Mouse (Mus musculus) layer of hippocampus, postnatal 36 days (tissue): Measurements from ENCODE around the gene Prkag2. TPM values are rescaled to one million over a fixed set of nuclear protein-coding genes. Genes with fewer than 3 reads are reported as not detected.
"Not testable (repeated sequence)": the region's sequence is repeated elsewhere in the genome, so short reads cannot be mapped to it uniquely, and the experiment has no call there.

Experiments used
- DNase-seq, 2 experiments: peaks; one replicate each; pipeline ENCODE4 v3.0.0; 2022
- total RNA-seq, 2 experiments: library from RNA; stranded (reverse); gene quantifications; 2 replicates each; pipeline ENCODE4 v1.2.3; 2021

The Prkag2 gene
- total RNA-seq, 2 experiments from 2014 or later = 180 to 182 TPM

DNA sequence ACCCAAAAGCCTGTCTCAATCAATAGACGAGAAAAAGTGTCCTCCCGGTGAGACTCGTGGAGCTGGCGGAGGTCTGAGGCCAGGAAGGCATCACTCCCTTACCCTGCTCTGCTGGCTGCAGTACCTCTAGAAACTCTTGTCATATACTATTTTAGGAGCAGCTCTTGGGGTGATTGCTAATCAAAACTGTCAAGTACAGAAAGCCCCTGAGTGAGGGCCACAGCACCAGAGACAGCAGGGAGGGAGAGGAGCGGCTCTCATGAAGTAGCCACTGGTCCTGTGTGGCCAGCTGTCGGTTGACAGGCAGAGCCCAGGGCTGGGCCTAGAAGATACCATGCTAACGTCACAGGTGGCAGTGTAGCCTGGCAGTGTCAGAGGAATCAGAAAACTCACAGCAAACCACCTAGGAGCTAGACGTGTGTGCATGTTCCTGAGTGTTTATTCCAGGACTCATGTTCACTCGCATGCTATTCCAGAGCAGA is 239.0 kb downstream of the Prkag2 start:
- DNase-seq = no peak

DNA sequence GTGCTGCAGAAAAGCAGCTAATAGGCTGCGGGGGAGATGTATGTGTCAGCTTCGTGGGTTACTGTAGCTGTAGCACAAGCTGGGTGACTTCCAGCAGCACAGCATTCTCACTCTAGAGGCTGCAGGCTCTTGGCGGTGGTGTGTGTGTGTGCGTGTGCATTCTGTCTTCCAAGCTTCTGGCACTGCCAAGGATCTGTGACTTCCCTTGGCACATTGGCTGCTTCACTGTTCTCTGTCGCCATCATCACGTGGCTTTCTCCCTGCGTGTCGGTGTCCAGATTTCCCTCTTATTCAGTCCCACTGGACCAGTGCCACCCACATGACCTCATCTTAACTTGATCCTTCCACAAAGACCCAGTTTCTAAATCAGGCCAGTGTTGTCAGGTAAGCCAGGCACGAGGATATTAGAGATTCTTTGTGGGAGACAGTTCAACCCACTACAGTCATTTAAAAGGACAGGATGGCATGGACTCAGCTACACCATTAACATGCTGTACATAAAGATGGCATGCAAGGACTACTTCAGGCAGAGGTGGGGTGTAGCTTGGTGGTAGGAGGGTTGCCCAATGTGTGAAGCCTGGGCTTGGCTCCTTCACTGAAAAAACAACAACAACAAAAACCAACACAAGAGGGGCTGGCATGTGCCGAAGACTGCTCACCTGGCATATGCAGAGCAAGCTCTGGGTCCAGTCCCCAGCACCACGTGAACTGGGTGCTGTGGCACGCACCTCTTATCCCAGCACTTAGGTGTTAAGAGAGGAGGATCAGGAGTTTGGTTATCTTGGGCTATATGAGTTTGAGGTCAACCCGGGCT is 239.6 kb downstream of the Prkag2 start:
- DNase-seq = peak; percentile 65 to 67

DNA sequence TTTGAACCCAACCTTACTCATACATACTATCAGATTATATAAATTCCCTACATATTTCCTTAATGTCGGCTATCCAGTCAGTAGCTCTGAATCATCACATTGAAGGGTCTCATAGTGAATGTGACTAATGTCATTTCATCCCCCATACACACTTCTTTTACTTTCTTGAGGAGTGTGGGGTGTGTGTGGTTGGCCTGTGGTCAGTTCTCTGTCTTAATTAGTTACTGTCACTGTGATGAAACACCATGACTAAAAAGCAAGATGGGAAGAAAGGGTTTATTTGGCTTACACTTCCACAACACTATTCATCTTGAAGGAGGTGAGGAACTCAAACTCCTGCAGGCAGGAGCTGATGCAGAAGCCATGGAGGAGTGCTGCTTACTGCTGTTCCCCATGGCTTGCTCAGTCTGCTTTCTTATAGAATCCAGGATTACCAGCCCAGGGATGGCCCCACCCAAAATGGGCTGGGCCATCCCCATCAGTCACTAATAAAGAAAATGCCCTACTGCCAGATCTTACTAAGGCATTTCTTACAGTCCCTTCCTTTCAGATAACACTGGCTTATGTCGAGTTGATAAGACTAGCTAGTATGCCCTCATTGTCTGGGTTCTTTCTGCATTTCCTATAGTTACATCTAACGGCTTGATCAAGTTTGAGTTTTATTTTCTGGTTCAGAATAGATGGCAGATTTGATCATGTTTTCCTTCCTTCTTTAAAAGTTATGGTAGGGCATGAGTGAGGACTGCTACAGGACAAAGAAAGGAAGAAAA is 240.5 kb downstream of the Prkag2 start:
- no peak for DNase-seq

DNA sequence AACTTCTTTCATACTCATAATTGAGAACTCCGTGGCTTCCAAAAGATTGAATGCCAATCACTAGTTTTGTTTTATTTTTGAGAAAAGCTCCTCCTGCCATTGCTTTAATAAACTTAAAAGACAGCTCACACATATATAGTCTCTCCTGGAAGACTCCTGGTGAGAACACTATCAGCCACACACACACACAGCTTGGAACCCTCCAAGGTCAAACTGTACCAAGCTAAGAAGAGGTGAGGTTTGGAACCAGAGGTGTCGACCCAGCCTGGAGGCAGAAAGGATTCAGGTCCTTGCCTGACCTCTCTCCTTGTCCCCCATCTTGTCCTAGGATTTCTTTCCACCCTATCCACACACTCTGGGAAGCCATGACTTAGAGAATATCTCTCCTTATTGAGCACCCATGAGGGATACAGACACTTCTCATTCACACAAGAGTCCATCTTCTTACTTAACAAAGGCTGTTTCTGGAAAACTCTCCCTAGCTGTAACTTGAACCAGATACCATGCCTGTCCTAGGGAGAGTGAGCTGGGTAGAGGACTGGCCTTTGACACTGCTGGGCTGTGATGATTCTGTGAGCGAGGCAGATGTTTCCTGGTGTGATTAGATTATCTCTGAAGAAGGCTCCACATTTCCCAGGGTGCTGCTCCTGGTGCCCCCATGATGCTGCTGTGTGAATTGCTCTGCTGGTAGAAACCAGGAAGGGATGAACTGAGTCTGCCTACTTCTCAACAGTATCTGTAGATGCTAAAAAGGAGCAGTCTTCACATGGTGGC is 245.4 kb downstream of the Prkag2 start:
- no peak for DNase-seq

DNA sequence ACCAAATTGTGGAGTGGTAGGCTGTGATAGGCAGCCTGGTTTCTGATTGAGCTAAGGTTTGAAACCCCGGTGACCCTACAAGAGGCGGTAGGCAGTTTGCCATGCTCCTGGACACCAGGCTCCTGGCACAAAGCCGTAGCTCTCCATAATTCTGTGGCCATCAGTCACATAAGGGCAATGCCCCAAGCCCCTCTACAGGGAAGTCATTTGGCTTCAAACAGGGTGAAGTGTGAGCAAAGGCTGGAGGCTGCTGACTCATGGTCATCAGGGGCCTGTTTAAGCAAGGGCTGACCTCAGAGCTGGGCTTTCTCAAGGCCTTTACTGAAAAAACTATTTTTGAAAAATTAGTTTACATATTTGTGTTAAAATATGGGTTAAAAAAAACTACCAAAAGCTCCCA is 246.2 kb downstream of the Prkag2 start:
- no peak for DNase-seq

DNA sequence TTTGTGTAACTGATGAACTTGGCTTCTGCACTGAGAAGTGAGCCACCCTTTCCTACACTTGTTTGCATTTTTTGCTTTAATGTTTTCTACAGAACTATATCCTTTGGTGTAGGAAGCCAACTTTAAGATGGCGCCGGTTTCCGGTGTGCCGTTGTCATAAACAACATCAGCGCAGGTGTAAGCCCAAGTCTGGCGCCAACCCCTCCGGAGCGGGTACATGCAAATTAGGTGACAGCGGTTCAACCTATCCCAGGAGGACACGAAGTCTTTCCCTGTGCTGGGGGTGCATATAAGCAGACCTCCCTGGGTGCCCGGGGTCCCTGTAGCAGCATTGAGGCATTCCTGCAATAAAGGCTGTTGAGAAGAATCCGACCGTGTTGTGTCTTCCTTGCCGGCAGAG is 252.2 kb downstream of the Prkag2 start:
- DNase-seq = not testable (repeated sequence)

DNA sequence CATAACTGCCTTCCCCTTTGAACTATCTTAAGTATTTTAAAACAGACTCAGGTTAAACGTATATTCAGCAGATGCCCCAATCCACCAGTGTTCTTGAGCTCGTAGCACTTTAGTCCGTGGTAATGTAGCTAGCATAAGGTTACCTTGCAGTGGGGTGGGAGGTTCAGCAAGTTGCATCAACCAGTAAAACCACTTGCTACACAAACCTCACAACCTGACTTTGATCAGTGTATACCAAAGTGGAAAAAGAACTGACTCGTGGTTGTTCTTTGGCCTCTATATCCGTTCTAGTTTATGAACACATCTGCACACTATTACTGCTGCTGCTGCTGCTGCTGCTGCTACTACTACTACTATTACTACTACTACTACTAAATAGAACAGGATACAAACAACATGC is 256.6 kb downstream of the Prkag2 start:
- no peak for DNase-seq

DNA sequence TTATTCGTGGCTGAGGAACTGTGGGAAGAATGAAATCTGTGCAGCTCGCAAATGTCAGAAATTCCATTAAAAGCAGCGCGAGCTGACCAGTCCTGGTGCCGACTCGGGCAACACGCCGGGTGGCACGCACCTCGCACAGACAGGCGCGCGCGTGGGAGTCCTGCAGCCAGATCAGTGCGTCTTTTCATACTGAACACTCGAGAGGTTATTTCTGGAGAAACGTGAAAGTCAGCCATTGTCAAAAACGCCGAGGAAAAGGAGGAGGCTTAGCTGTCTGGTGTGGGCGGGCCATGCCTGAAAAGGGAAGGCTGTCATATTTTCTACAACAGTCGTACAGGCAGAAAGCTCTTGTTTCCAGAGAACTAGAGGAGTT is 257.4 kb downstream of the Prkag2 start:
- no peak for DNase-seq

DNA sequence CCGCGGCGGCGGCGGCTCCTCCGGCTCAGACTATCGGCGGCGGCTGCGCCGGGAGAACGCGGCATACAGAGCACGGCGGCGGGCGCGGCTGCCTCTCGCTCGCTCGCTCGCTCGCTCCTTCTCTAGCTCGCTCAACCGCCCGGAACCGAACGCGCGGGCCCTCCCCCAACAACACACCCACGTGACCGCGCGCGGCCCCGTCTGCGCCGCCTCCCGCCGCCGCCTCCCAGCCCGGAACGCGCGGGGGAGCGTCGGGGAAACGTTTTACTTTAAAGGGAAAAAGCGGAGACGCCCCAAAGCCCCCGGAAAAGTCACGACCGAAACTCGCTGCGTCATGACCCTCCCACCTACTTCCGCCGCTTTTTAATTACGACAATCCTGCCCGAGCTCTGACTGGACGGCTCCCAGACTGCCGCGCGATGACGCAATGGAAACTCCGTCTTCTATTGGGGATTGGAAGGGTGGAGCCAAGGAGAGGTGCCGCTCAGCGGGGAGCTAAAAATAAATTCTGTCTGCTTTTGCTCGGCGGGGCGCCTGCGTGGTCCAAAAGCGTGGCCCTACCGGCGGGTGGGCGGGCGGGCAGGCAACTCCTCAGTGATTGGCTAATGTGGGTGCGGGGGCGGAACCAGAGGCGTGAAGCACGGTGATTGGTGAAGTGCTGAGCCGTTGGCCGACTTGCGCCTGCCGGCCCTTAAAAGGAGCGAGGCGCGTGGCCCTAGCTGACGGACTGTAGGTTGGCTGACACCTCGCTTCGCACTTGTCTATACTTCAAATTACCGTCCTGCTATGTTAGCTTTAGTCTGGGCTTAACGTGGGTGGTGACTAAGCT is 258.0 kb downstream of the Prkag2 start, which contains the start of gene Rheb:
Rheb (minus strand) TSS at position 351 of the 829 bp plus-strand sequence.
- DNase-seq = peak; percentile 99

DNA sequence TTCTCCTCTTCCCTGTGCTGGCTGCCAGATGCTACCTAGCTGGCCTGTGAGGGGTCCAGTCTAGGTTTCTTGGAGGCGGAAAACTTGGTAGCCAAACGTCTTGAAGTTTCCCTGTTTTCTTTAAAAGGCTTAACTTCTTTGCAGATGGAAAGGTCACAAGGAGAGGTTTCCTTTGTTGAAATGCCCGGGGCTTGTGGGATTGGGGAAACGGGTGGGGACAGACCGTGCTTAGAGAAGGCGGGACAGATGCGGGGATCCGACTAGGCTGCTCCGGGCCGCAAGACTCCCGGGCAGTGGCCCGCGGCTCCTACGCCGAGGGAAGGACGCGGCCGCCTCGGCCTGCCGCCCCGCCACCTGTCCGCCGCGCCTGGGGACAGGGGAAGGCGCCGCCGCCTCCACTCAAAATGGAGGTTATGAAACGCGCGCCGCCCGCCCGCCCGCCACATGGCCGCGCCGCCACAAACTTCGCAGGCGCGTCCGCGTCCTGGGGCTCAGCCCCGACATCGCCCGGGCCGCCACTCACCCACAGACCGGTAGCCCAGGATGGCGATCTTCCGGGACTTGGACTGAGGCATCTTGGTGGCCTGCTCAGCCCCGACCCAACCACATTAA is 258.7 kb downstream of the Prkag2 start:
- DNase-seq = peak; percentile 55 to 60

DNA sequence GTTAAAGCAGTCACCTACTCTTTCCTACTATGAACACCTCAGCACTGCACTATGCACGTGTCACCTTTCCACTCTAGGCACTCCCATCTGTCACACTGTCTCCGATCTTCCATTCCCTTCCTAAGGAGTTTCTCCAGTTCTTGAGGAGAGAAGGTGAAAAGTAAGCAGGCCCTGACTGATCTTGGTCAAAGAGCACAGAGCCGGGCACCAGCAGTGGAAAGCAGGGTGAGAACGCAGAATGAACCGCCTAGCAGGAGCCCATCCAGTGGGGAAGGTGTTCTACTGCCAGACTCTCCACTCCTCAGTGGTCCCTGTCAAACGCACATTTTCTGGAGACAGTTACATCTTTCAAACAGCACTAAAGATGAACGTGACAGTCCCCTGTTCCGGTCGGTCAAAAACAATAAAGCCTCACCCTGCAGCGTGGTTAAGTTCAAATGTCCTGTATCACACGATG is 259.4 kb downstream of the Prkag2 start:
- no peak for DNase-seq

DNA sequence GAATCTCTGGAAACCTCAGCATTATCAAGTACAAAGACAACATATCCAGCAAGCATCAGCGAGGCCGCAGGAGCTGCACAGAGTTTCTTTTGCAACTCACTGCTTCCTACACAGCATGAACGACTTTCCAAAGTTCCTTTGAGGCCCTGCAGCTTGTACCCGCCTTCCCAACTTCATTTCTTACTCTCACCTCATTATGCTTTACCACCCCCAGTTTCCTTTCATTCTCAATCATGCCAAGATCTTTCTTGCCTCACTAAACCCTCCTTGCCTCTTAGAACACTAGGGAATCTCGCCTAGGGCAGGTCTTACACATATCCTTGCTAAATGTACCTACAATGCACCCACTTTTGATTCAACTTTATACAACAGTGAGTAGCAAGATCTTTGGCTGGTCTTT is 266.0 kb downstream of the Prkag2 start:
- DNase-seq = no peak

DNA sequence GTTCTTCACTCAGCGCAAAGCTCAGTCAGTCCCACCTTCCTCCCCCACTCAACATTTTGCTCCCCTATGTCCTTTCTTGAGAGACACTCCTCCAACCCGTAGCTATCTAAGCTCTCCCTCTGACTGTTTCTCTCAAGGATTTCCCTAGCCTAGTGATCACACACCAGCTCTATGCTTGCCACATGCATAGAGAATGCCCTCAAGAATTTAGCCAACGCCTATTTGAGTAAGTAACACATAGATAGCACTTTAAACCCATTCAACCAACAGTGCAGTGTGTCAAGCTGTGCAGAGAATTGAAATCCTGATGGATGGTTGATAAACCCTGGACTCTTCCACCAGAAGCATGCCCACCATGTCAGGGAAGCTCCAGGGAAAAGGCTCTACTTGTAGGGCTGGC is 268.5 kb downstream of the Prkag2 start:
- no peak for DNase-seq

DNA sequence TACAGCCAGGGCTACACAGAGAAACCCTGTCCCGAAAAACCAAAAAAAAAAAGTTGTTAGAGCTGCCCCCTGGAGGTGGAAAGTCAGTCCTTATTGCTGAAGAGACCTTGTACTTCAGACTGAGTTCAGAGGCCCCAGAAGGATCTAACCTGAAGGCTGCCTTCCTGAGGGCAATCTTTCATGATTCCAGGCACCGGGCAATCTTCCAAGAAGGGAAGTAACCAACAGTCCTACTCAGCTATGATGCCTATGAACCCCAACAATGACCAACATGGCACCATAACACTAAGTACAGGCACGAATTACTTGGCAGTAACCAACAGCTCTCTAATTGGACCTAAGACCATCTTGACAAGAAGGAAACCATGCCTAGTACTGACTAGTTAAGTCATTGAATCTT is 272.0 kb downstream of the Prkag2 start:
- DNase-seq = no peak

DNA sequence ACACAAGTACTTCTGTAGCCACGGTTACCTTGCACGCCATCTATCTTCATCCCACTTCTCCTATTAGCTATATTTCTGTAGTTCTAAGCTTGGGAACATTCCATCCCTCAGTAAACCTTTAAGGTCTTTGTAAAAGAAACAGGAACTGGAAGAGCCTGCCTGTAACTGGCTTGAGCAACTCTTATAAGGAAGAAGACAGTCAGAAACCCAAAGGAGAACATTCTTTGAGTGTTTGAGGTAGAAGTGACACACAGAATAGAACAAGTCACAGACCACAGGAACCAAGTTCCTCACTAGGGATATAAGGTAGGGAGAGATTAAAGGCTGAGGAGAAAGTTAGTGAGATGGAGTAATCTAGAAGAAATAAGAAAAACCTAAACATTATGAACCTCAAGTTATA is 273.3 kb downstream of the Prkag2 start:
- no peak for DNase-seq

DNA sequence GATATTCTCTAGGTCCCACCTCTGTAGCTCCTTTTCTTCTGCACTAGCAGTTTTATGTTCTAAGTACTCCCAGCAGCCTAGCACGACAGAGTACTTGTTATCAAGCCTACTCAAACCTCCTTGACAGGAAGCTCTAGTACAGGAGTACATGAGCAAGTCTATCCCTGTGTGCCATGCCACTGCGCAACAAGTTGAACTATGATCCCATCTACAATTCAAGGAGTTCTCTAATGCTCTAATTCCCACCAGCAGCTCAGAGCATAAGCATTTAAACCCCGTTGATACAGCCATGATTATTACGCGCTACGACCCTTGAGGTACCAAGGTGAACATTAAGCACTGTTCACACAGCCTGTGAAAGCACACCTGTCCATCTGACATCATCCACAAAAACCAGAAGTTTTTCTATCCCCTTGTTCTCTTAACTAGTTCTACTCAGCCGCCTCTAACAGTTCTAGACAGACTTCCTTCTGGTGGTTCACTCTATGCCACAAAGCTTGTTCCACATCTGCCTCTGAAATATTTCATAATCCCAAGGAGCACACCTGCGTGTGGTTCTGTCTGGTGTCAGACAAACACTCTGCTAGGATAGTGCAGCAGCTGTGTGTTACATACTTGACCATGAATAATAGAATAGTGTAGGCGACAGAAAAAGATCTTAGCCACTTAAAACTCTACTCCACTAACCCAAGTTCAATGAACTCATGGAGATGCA is 274.2 kb downstream of the Prkag2 start:
- no peak for DNase-seq

DNA sequence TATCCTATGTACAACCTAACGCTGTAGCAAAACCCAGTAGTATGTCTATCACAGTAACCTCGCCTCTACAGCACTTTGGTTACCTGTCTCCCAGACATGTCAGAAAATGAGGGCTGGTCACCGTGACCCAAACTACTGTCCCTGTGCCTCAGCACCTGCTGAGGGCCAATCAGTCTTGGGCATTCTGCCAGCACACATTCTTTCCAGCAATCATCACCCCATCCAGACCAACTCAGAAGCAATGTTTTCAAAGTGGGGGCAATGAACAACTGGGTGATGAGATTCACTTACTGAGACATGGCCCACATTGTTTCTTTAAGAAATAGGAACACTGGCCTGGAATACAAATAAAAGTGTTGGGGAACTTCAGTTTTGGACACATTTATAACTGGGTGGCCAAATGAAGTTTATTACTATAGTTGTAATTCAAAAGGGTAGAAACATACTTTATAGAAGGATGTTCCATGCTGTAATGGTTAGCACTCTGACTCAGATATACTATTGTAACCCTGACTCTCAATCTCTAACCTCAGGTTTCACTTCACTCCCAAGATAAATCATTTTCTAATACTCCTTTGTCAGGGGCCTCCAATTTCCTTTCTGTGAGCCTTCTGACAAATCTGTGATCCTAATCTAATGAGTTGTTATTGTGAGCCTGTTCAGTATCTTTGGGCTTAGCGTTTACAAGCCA is 274.9 kb downstream of the Prkag2 start:
- no peak for DNase-seq

DNA sequence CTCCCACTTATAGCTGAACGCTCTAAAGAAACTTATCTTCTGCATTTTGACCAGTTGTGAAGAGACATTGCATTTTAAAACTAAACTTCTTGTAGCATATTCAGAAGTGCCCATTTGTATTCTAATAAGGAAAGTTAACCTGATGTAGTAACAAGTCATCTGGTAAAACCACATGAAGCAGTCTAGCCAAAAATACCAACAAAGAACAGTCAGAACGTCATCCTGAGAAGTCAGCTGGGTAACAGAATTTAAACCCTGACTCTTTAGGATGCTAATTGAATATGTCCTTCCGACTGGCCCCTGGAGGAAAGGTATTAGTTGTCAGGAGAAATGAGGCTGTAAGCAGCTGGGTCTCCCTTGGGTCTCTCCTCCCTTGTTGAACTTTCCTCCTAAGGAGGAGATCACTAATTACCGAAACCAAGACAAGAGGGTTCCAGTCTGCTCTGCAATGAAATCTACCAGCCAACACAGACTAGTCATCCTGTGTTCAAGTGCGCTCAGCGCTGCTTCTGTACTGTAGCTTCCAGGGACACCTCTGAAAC is 276.5 kb downstream of the Prkag2 start:
- no peak for DNase-seq

DNA sequence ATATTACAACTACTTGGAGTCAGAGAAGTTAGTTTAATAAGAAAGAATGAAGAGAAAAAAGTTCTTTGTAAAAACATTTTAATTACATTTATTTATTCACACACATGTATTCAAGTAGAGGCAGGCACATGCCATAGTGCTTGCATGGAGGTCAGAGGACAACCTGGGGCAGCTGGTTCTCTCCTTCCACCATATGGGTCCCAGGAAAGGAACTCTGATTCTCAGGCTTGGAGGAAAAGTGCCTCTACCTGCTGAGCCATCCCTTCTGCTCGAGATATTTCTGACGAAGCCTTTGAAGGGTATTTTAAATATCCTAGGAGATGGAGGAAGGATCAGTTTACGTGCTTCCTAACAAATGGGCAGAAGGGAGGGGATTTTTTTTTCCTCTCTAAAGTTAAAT is 277.7 kb downstream of the Prkag2 start:
- no peak for DNase-seq

DNA sequence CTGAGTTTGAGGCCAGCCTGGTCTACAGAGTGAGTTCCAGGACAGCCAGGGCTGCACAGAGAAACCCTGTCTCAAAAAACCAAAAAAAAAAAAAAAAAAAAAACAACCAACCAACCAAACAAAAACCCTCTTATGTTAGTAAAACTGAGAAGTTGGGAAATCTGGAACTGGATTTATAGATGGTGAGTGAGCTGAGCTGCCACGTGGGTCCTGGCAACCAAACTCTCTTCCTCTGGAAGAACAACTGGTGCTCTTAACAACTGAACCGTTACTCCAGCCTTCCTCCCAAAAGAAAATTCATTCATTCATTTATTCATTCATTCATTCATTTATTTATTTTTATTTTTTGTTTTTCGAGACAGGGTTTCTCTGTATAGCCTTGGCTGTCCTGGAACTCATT is 278.2 kb downstream of the Prkag2 start:
- DNase-seq = not testable (repeated sequence)
